Mouse (Mus musculus): Measurements from ENCODE around the gene Top2a. TPM values are rescaled to one million over a fixed set of nuclear protein-coding genes. Genes with fewer than 3 reads are reported as not detected.

Gene Top2a
- polyA plus RNA-seq, 1 experiment: 674 TPM

GRCm38 (mm10) chr11:99065353-99065752 lies 41.4 kb upstream of the Top2a start:
- Histone ChIP-seq H3K9ac (ENCODE audit: low read depth, poor library complexity, severe bottlenecking) (no peak overlapping the region), H3K27me3 (ENCODE audit: control insufficient read depth, insufficient read depth, low read length, poor library complexity, severe bottlenecking) (no peaks in the 10 kb centered on the region), H3K27ac (ENCODE audit: insufficient read depth, low read length) (no peak overlapping the region), H3K9me3 (replicated peaks; ENCODE audit: control insufficient read depth, insufficient read depth, low read length, poor library complexity, severe bottlenecking) (no peaks in the 10 kb centered on the region), H3K4me1 (ENCODE audit: control insufficient read depth, insufficient read depth, low read length) (peaks cover 5% of the 10 kb centered on the region), H3K36me3 (ENCODE audit: control insufficient read depth, insufficient read depth, low read length, poor library complexity, severe bottlenecking) (no peaks in the 10 kb centered on the region), H3K4me3 (ENCODE audit: low read depth, low read length) (no peak overlapping the region)
- TF ChIP-seq CTCF (IDR thresholded peaks at IDR 0.05; ENCODE audit: low read depth, low read length) (peak; percentile 70), POLR2A (IDR thresholded peaks at IDR 0.05; ENCODE audit: insufficient read depth, low read length) (no peak)

- H3K36me3 ChIP-seq (ENCODE audit: control insufficient read depth, insufficient read depth, low read length, poor library complexity, severe bottlenecking): no peaks in the 10 kb centered on the region
- TF ChIP-seq CTCF (IDR thresholded peaks at IDR 0.05; ENCODE audit: low read depth, low read length): no peak
- TF ChIP-seq EP300 (IDR thresholded peaks at IDR 0.05; ENCODE audit: insufficient read depth, low read depth, low read length): no peak
- no peak for TF ChIP-seq POLR2A (IDR thresholded peaks at IDR 0.05; ENCODE audit: insufficient read depth, low read length)
- H3K27me3 ChIP-seq (ENCODE audit: control insufficient read depth, insufficient read depth, low read length, poor library complexity, severe bottlenecking): no peaks in the 10 kb centered on the region
- H3K27ac ChIP-seq (ENCODE audit: insufficient read depth, low read length): no peak overlapping the region
- H3K9ac ChIP-seq (ENCODE audit: low read depth, poor library complexity, severe bottlenecking): no peak overlapping the region
- H3K4me3 ChIP-seq (ENCODE audit: low read depth, low read length): no peak overlapping the region
- H3K4me1 ChIP-seq (ENCODE audit: control insufficient read depth, insufficient read depth, low read length): peaks cover 5% of the 10 kb centered on the region
- H3K9me3 ChIP-seq (replicated peaks; ENCODE audit: control insufficient read depth, insufficient read depth, low read length, poor library complexity, severe bottlenecking): no peaks in the 10 kb centered on the region
Observed at GRCm38 (mm10) chr11:99063406-99064131, 39.6 kb upstream of the Top2a start.

GRCm38 (mm10) chr11:99062661-99063060 lies 38.7 kb upstream of the Top2a start:
- Histone ChIP-seq H3K27ac (ENCODE audit: insufficient read depth, low read length) (no peak overlapping the region), H3K9ac (ENCODE audit: low read depth, poor library complexity, severe bottlenecking) (no peak overlapping the region), H3K27me3 (ENCODE audit: control insufficient read depth, insufficient read depth, low read length, poor library complexity, severe bottlenecking) (no peaks in the 10 kb centered on the region), H3K36me3 (ENCODE audit: control insufficient read depth, insufficient read depth, low read length, poor library complexity, severe bottlenecking) (no peaks in the 10 kb centered on the region), H3K4me1 (ENCODE audit: control insufficient read depth, insufficient read depth, low read length) (peaks cover 5% of the 10 kb centered on the region), H3K4me3 (ENCODE audit: low read depth, low read length) (no peak overlapping the region), H3K9me3 (replicated peaks; ENCODE audit: control insufficient read depth, insufficient read depth, low read length, poor library complexity, severe bottlenecking) (no peaks in the 10 kb centered on the region)
- TF ChIP-seq POLR2A (IDR thresholded peaks at IDR 0.05; ENCODE audit: insufficient read depth, low read length): no peak

DNA sequence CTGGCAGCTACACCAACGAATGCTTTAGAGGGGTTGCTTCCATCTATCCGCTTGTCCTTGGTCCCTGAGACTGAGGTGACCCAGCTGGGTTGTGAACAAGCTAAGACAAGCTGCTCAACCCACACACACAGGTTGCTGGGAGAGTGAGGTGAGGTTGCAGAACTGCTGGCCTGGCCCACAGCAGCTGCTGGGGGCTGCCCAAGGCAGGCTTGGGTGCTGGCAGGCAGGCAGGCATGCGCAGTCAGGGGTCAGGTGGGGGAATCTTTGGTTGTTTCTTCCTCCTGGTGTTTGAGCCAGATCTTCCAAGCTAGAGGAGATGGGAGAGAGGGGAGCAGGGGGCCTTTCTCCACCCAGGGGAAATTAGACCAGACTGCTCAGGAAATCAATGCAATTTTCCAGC lies 36.4 kb upstream of the Top2a start:
- H3K27ac ChIP-seq (ENCODE audit: insufficient read depth, low read length): no peak overlapping the region
- TF ChIP-seq CTCF (IDR thresholded peaks at IDR 0.05; ENCODE audit: low read depth, low read length) (no peak), EP300 (IDR thresholded peaks at IDR 0.05; ENCODE audit: insufficient read depth, low read depth, low read length) (no peak), POLR2A (IDR thresholded peaks at IDR 0.05; ENCODE audit: insufficient read depth, low read length) (no peak)

GRCm38 (mm10) chr11:99055571-99056452 lies 31.8 kb upstream of the Top2a start:
- Histone ChIP-seq H3K9me3 (replicated peaks; ENCODE audit: control insufficient read depth, insufficient read depth, low read length, poor library complexity, severe bottlenecking) (no peaks in the 10 kb centered on the region), H3K27ac (ENCODE audit: insufficient read depth, low read length) (no peak overlapping the region), H3K4me1 (ENCODE audit: control insufficient read depth, insufficient read depth, low read length) (no peaks in the 10 kb centered on the region), H3K27me3 (ENCODE audit: control insufficient read depth, insufficient read depth, low read length, poor library complexity, severe bottlenecking) (no peaks in the 10 kb centered on the region), H3K36me3 (ENCODE audit: control insufficient read depth, insufficient read depth, low read length, poor library complexity, severe bottlenecking) (no peaks in the 10 kb centered on the region), H3K4me3 (ENCODE audit: low read depth, low read length) (no peak overlapping the region), H3K9ac (ENCODE audit: low read depth, poor library complexity, severe bottlenecking) (no peak overlapping the region)
- TF ChIP-seq EP300 (IDR thresholded peaks at IDR 0.05; ENCODE audit: insufficient read depth, low read depth, low read length) (no peak), CTCF (IDR thresholded peaks at IDR 0.05; ENCODE audit: low read depth, low read length) (no peak), POLR2A (IDR thresholded peaks at IDR 0.05; ENCODE audit: insufficient read depth, low read length) (no peak)

More for the DNA sequence above, 36.4 kb upstream of the Top2a start:
- no peaks in the 10 kb centered on the region for H3K36me3 ChIP-seq (ENCODE audit: control insufficient read depth, insufficient read depth, low read length, poor library complexity, severe bottlenecking)
- no peaks in the 10 kb centered on the region for H3K9me3 ChIP-seq (replicated peaks; ENCODE audit: control insufficient read depth, insufficient read depth, low read length, poor library complexity, severe bottlenecking)
- H3K4me1 ChIP-seq (ENCODE audit: control insufficient read depth, insufficient read depth, low read length): peaks cover under 1% of the 10 kb centered on the region
- no peak overlapping the region for H3K4me3 ChIP-seq (ENCODE audit: low read depth, low read length)
- H3K9ac ChIP-seq (ENCODE audit: low read depth, poor library complexity, severe bottlenecking): no peak overlapping the region
- H3K27me3 ChIP-seq (ENCODE audit: control insufficient read depth, insufficient read depth, low read length, poor library complexity, severe bottlenecking): no peaks in the 10 kb centered on the region

DNA sequence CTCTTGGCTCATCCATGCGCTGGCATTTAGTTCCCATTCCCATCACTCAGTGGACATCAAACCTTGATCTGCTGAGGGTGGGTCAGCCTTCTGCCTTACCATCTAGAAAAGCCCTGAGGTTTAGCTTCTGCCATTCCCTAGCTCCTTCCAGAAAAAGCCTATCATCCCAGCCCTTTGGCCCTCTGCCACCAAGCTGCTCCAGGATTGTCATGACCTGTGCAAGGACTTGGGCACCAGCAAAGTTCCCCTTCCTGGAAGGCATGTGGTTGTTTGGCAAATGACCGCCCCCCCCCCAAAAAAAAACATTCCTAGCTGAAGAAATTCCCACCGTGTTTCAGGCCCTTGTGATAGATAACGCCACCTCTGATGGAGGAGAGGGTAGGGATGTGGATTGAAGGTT lies 31.2 kb upstream of the Top2a start:
- Histone ChIP-seq H3K36me3 (ENCODE audit: control insufficient read depth, insufficient read depth, low read length, poor library complexity, severe bottlenecking) (no peaks in the 10 kb centered on the region), H3K9ac (ENCODE audit: low read depth, poor library complexity, severe bottlenecking) (no peak overlapping the region), H3K27ac (ENCODE audit: insufficient read depth, low read length) (no peak overlapping the region), H3K4me1 (ENCODE audit: control insufficient read depth, insufficient read depth, low read length) (no peaks in the 10 kb centered on the region), H3K27me3 (ENCODE audit: control insufficient read depth, insufficient read depth, low read length, poor library complexity, severe bottlenecking) (no peaks in the 10 kb centered on the region), H3K4me3 (ENCODE audit: low read depth, low read length) (no peak overlapping the region), H3K9me3 (replicated peaks; ENCODE audit: control insufficient read depth, insufficient read depth, low read length, poor library complexity, severe bottlenecking) (no peaks in the 10 kb centered on the region)
- TF ChIP-seq EP300 (IDR thresholded peaks at IDR 0.05; ENCODE audit: insufficient read depth, low read depth, low read length) (no peak), CTCF (IDR thresholded peaks at IDR 0.05; ENCODE audit: low read depth, low read length) (no peak), POLR2A (IDR thresholded peaks at IDR 0.05; ENCODE audit: insufficient read depth, low read length) (no peak)

Measured in ES-Bruce4 (cell line).